Mouse (Mus musculus): Measurements from ENCODE around the gene 2410137M14Rik.

- TF ChIP-seq CTCF (IDR thresholded peaks at IDR 0.05; ENCODE audit: insufficient read depth, low read depth, low read length) (no peak), POLR2A (IDR thresholded peaks at IDR 0.05; ENCODE audit: insufficient read depth, low read depth, low read length) (peak; percentile 39; the same call in 1 of the 2 replicates)
Observed at GRCm38 (mm10) chr17:37028683-37029120, 47.7 kb upstream of the 2410137M14Rik start.
